Mouse (Mus musculus): ENCODE measurements at regions not wholly inside any gene's neighbourhood (a gene's known extent, or its start where the extent isn't known, plus 50 kb on each side); places are given as distances from the start of the nearest gene placed in this dataset.
A peak's percentile ranks its signal among the peaks of the same experiment; 100 is the strongest.

GRCm38 (mm10) chr17:4212586-4212985 is 516.5 kb upstream of the Nox3 start:
- Histone ChIP-seq H3K4me2 (ENCODE audit: low read depth, low read length) (no peak overlapping the region), H3K4me3 (replicated peaks; ENCODE audit: low read length) (no peak overlapping the region), H3K27me3 (ENCODE audit: control insufficient read depth, insufficient read depth, low read length) (no peaks in the 10 kb centered on the region), H3K27ac (ENCODE audit: low read length) (no peak overlapping the region), H3K9ac (ENCODE audit: low read length) (no peak overlapping the region), H3K9me3 (replicated peaks; ENCODE audit: control insufficient read depth, low read length) (no peaks in the 10 kb centered on the region), H3K36me3 (ENCODE audit: control insufficient read depth, insufficient read depth, low read length) (no peaks in the 10 kb centered on the region), H3K4me1 (ENCODE audit: control insufficient read depth, insufficient read depth, low read length) (no peaks in the 10 kb centered on the region)
- no peak for ATAC-seq (ENCODE audit: insufficient read depth, low FRiP score)
- 50% methylated on average over 4 of the region's 4 CpGs for WGBS

- H3K9ac ChIP-seq (ENCODE audit: low read length) = no peak overlapping the region
- 72% methylated on average over 8 of the region's 8 CpGs for WGBS
- no peaks in the 10 kb centered on the region for H3K36me3 ChIP-seq (ENCODE audit: control insufficient read depth, insufficient read depth, low read length)
- no peaks in the 10 kb centered on the region for H3K4me1 ChIP-seq (ENCODE audit: control insufficient read depth, insufficient read depth, low read length)
- H3K27ac ChIP-seq (ENCODE audit: low read length) = no peak overlapping the region
- no peaks in the 10 kb centered on the region for H3K27me3 ChIP-seq (ENCODE audit: control insufficient read depth, insufficient read depth, low read length)
- ATAC-seq (ENCODE audit: insufficient read depth, low FRiP score) = no peak
- no peak overlapping the region for H3K4me2 ChIP-seq (ENCODE audit: low read depth, low read length)
- H3K4me3 ChIP-seq (replicated peaks; ENCODE audit: low read length) = no peak overlapping the region
- no peaks in the 10 kb centered on the region for H3K9me3 ChIP-seq (replicated peaks; ENCODE audit: control insufficient read depth, low read length)
These were observed 518.9 kb upstream of the Nox3 start for GRCm38 (mm10) chr17:4214970-4215369.

- Histone ChIP-seq H3K9me3 (replicated peaks; ENCODE audit: control insufficient read depth, low read length) (no peaks in the 10 kb centered on the region), H3K4me1 (ENCODE audit: control insufficient read depth, insufficient read depth, low read length) (peaks cover 6% of the 10 kb centered on the region; the same call in 1 of the 2 replicates), H3K4me2 (ENCODE audit: low read depth, low read length) (no peak overlapping the region), H3K27me3 (ENCODE audit: control insufficient read depth, insufficient read depth, low read length) (no peaks in the 10 kb centered on the region), H3K4me3 (replicated peaks; ENCODE audit: low read length) (no peak overlapping the region), H3K9ac (ENCODE audit: low read length) (no peak overlapping the region), H3K27ac (ENCODE audit: low read length) (no peak overlapping the region), H3K36me3 (ENCODE audit: control insufficient read depth, insufficient read depth, low read length) (no peaks in the 10 kb centered on the region)
- 43% methylated on average over 4 of the region's 4 CpGs for WGBS
- ATAC-seq (ENCODE audit: insufficient read depth, low FRiP score) = no peak
These were observed 520.1 kb upstream of the Nox3 start for GRCm38 (mm10) chr17:4216203-4216602.

- no peaks in the 10 kb centered on the region for H3K36me3 ChIP-seq (ENCODE audit: control insufficient read depth, insufficient read depth, low read length)
- no peak for ATAC-seq (ENCODE audit: insufficient read depth, low FRiP score)
- H3K27ac ChIP-seq (ENCODE audit: low read length) = no peak overlapping the region
- peaks cover 11% of the 10 kb centered on the region; the same call in 1 of the 2 replicates for H3K4me1 ChIP-seq (ENCODE audit: control insufficient read depth, insufficient read depth, low read length)
- 88% methylated on average over 8 of the region's 8 CpGs for WGBS
- H3K9ac ChIP-seq (ENCODE audit: low read length) = no peak overlapping the region
- H3K4me2 ChIP-seq (ENCODE audit: low read depth, low read length) = no peak overlapping the region
- H3K9me3 ChIP-seq (replicated peaks; ENCODE audit: control insufficient read depth, low read length) = no peaks in the 10 kb centered on the region
- no peaks in the 10 kb centered on the region for H3K27me3 ChIP-seq (ENCODE audit: control insufficient read depth, insufficient read depth, low read length)
- H3K4me3 ChIP-seq (replicated peaks; ENCODE audit: low read length) = no peak overlapping the region
These were observed 520.7 kb upstream of the Nox3 start for GRCm38 (mm10) chr17:4216750-4217149.

DNA sequence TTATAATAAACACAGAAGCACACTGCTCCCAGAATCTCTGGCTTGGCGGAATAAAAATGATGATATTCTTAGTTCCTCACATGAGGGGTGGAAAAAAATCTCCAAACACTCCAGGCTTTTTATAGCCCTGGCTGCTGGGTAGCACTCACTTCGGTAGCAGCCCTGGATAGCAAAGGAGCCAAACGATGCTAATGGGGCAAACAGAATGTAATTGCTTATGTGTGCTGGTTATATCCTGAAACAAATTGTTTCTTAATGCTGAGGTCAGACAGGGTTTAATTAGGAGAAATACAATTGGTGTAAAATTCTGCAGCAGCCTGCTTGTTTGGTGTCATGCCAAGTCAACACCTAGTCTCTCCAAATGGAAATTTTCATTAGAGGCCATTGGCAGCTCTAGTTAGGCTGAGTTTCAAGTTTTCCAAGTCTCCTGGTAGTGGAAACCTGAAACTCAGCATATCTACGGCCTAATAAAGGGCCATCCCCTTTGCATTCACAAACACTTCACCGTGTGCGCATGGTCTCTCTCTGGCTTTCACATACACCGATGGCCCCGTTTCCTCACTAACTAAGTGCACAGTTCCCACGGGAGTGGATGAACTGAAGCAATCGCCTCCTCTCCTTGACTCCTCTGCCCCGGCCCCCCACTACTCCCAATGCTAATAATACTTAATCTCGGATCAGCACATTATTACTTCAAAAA is 524.8 kb upstream of the Nox3 start:
- Histone ChIP-seq H3K4me3 (replicated peaks; ENCODE audit: low read length) (no peak overlapping the region), H3K27ac (ENCODE audit: low read length) (peak overlapping the region; percentile 1; the same call in 1 of the 2 replicates), H3K9me3 (replicated peaks; ENCODE audit: control insufficient read depth, low read length) (no peaks in the 10 kb centered on the region), H3K4me2 (ENCODE audit: low read depth, low read length) (no peak overlapping the region), H3K9ac (ENCODE audit: low read length) (no peak overlapping the region), H3K27me3 (ENCODE audit: control insufficient read depth, insufficient read depth, low read length) (no peaks in the 10 kb centered on the region), H3K4me1 (ENCODE audit: control insufficient read depth, insufficient read depth, low read length) (peaks cover 11% of the 10 kb centered on the region; the same call in 1 of the 2 replicates), H3K36me3 (ENCODE audit: control insufficient read depth, insufficient read depth, low read length) (no peaks in the 10 kb centered on the region)
- peak; percentile 73; the same call in 1 of the 2 replicates for ATAC-seq (ENCODE audit: insufficient read depth, low FRiP score)
- WGBS = 53% methylated on average over 12 of the region's 12 CpGs

GRCm38 (mm10) chr17:4227889-4228288 is 531.8 kb upstream of the Nox3 start:
- Histone ChIP-seq H3K9ac (ENCODE audit: low read length) (no peak overlapping the region), H3K4me1 (ENCODE audit: control insufficient read depth, insufficient read depth, low read length) (no peaks in the 10 kb centered on the region), H3K4me2 (ENCODE audit: low read depth, low read length) (no peak overlapping the region), H3K27ac (ENCODE audit: low read length) (no peak overlapping the region), H3K9me3 (replicated peaks; ENCODE audit: control insufficient read depth, low read length) (no peaks in the 10 kb centered on the region), H3K4me3 (replicated peaks; ENCODE audit: low read length) (no peak overlapping the region), H3K27me3 (ENCODE audit: control insufficient read depth, insufficient read depth, low read length) (no peaks in the 10 kb centered on the region), H3K36me3 (ENCODE audit: control insufficient read depth, insufficient read depth, low read length) (no peaks in the 10 kb centered on the region)
- WGBS = 75% methylated on average over 10 of the region's 10 CpGs
- no peak for ATAC-seq (ENCODE audit: insufficient read depth, low FRiP score)

DNA sequence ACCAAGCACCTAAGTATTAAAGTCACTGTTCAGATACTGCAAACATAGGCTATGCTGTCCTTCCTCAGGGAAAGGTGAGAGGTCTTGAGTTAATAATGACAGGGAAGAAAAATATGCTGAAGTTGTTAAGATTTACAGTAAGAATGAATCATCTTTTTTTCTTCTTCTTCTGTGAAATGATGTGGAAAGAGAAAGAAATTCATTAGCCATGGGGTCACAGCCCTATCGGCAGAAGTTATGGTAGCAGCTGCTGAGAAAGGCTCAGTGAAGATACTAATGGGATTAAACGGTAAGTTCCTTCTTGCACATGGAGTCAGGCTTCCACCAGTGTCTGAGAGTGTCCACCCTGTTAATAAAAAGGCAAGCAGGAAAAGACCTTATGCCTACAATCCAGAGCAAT is 533.9 kb upstream of the Nox3 start:
- H3K4me1 ChIP-seq (ENCODE audit: control insufficient read depth, insufficient read depth, low read length) = 0 out of 2 replicates have a peak, but pooled peaks cover 7% of the 10 kb centered on the region
- H3K9ac ChIP-seq (ENCODE audit: low read length) = no peak overlapping the region
- H3K4me3 ChIP-seq (replicated peaks; ENCODE audit: low read length) = no peak overlapping the region
- 53% methylated on average over 2 of the region's 2 CpGs for WGBS
- H3K36me3 ChIP-seq (ENCODE audit: control insufficient read depth, insufficient read depth, low read length) = no peaks in the 10 kb centered on the region
- no peak overlapping the region for H3K27ac ChIP-seq (ENCODE audit: low read length)
- H3K27me3 ChIP-seq (ENCODE audit: control insufficient read depth, insufficient read depth, low read length) = no peaks in the 10 kb centered on the region
- H3K4me2 ChIP-seq (ENCODE audit: low read depth, low read length) = no peak overlapping the region
- no peak for ATAC-seq (ENCODE audit: insufficient read depth, low FRiP score)
- no peaks in the 10 kb centered on the region for H3K9me3 ChIP-seq (replicated peaks; ENCODE audit: control insufficient read depth, low read length)

GRCm38 (mm10) chr17:4250476-4250875 is 554.4 kb upstream of the Nox3 start:
- no peaks in the 10 kb centered on the region for H3K4me1 ChIP-seq (ENCODE audit: control insufficient read depth, insufficient read depth, low read length)
- no peak overlapping the region for H3K4me3 ChIP-seq (replicated peaks; ENCODE audit: low read length)
- H3K4me2 ChIP-seq (ENCODE audit: low read depth, low read length) = no peak overlapping the region
- H3K27ac ChIP-seq (ENCODE audit: low read length) = no peak overlapping the region
- no peaks in the 10 kb centered on the region for H3K27me3 ChIP-seq (ENCODE audit: control insufficient read depth, insufficient read depth, low read length)
- no peaks in the 10 kb centered on the region for H3K9me3 ChIP-seq (replicated peaks; ENCODE audit: control insufficient read depth, low read length)
- WGBS = 87% methylated on average over 2 of the region's 2 CpGs
- no peaks in the 10 kb centered on the region for H3K36me3 ChIP-seq (ENCODE audit: control insufficient read depth, insufficient read depth, low read length)
- ATAC-seq (ENCODE audit: insufficient read depth, low FRiP score) = no peak
- H3K9ac ChIP-seq (ENCODE audit: low read length) = no peak overlapping the region

GRCm38 (mm10) chr17:4265471-4265870 is 569.4 kb upstream of the Nox3 start:
- Histone ChIP-seq H3K4me3 (replicated peaks; ENCODE audit: low read length) (no peak overlapping the region), H3K9me3 (replicated peaks; ENCODE audit: control insufficient read depth, low read length) (no peaks in the 10 kb centered on the region), H3K36me3 (ENCODE audit: control insufficient read depth, insufficient read depth, low read length) (no peaks in the 10 kb centered on the region), H3K27me3 (ENCODE audit: control insufficient read depth, insufficient read depth, low read length) (no peaks in the 10 kb centered on the region), H3K4me2 (ENCODE audit: low read depth, low read length) (no peak overlapping the region), H3K9ac (ENCODE audit: low read length) (no peak overlapping the region), H3K27ac (ENCODE audit: low read length) (no peak overlapping the region), H3K4me1 (ENCODE audit: control insufficient read depth, insufficient read depth, low read length) (no peaks in the 10 kb centered on the region)
- 50% methylated on average over 6 of the region's 6 CpGs for WGBS
- no peak for ATAC-seq (ENCODE audit: insufficient read depth, low FRiP score)

Measured in stomach, embryonic 16.5 days (tissue).